Mouse (Mus musculus) brain, embryonic 18.5 days (tissue): ENCODE results near the gene Ssna1.
A peak's percentile ranks its signal among the peaks of the same experiment; 100 is the strongest.

Source experiments
- DNase-seq: peaks from one replicate; pipeline ENCODE4 v3.0.0-alpha.2; 2012; ENCODE audit warnings: low read depth, low spot score

Ssna1 gene

DNA sequence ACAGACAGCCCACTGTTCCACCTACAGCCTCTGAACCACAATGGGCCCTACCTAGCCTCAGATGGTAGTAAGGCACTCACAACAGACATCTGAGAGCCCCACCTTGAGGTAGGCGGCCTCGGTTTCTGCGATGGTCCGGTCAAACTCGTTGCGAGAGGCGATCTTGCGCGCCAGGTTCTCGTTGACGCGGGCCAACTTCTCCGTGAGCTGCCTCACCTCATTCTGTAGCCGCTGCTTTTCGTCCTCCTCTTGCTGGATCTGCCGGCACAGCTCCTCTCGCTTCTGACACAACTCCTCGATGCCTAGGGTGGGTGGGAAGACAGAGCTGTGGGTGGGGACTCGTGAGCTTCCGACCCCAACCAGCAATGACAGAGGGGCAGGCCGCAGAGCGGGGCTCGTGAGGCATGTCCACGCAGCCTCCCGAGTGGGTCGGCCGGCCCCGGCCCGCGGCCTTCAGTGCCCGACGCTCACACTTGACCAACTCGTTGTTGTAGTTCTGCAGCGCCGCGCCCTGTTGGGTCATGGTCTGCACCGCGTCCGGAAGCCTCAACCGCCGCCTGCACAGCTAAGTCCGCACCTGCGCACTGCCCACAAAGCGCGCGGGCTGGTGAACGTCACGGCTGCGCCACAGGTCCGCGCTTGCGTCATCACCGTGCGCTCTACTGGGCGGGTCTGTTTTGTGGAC, at the start of gene Ssna1, which contains the start of gene Anapc2:
TSS of gene Ssna1 (minus strand) at position 612 of the 685 bp plus-strand sequence.
TSS of gene Anapc2 (plus strand) at position 652 of the 685 bp plus-strand sequence.
- DNase-seq, result peak; percentile 90

DNA sequence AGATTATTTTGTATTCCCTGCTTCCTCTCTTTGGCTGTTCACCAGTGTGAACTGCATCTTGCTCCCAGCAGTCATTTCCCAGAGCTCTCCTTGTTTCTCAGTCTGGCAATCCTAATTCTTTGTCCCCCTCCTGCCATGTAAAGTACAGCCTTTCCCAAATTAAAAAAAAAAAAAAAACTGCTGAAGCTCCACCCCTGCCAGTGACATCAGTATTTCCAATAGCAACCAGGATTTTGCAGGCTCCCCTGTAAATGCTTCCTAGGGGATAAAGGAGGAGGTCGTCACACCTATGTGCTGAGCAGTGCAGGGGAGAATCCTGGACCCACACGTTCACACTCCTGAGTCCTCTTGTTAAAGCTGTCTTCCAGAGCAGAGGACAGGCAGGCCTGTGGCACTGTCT, 47.8 kb upstream of the Ssna1 start:
- DNase-seq, result no peak

DNA sequence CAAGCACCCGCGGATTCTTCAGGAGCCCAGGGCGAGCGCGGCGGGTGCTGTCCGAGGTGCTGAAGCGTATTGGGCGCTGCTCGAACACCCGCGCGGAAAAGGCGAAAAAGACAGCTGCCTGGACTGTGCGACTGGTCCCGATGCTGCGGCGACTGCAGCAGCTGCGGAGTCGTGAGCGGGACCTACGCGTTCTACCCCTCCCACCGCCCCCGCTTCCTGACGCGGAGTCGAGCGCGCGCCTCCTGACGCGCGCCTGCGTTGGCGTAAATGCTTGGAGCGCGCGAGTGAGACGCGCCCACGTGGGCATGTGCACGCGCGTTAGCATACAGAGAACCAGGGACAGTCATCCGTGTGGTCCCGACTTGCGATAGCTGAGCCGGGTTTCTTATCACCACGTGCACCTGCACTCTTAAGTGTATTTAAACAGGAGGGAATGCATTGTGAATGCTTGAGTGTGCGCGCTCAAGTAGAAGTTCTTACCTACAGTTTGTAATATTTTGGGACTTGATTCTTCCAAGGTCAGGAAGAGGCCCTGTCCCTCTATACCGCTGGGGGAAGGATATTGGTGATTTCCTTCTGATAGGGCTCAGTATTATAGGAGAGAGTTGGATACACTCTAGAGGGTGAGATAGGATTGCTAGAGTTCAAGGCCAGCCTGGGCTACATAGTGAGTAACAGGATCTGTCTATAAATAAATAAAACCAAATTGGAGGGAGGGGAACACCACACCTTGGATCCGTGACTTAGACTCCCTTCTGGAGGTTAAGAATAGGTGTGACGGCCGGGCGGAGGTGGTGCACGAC, 46.9 kb upstream of the Ssna1 start, which contains the start of gene Grin1:
TSS of gene Grin1 (minus strand) at position 217 of the 803 bp plus-strand sequence.
- peak; percentile 77 for DNase-seq

DNA sequence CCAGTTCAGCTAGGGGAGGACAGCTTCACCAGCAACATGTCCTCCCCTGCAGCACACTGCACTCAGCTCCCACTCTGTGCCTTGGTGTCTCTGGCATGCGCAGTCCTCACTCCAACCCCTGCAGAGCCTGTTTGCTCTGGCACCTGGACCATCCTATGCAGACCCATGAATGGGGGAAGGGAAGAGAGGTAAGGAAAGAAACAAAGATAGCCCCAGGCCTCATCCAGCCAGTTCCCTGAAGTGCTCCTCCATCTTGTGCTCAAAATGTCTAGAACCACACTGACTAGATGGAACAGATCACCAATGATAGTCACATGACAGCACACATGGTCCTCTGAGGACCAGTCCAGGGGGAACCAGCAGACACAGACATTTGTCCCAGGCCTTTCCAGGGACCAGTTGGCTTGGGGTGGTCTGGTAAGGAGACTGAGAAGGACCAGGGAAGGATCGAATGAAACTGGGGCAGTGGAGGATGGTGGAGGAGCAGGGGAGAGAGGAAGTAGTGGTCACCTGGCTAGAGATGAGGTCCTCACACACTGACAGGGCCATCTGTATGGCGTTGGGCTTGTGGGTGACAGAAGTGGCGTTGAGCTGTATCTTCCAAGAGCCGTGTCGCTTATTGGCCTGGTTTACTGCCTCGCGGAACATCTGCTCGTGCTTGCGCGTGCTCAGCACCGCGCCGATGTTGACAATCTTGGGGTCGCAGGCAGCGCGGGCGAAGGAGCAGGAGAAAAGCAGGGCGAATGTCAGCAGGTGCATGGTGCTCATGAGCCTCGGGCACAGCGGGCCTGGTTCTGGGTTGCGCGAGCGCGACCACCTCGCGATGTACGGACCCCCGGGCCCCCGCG, 46.1 kb upstream of the Ssna1 start:
- DNase-seq, result no peak

DNA sequence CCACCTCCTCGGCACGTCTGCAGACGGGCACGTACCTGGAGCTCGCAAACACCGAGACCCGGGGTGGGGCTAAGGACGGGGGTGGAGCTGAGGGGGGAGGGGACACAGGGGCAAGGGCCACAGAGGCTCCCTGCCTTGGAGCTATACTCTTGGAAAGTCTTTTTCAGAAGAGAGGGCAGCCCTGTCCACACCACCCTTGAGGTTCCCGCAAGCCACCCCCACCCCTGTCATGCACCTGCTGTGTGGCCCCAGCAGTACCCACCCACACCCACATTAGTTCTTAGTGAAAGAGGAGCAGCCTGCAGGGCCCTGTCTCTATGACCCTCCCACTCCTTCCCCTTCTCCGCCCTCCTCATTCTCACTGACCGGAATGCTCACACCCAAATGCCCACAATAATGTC, 39.3 kb upstream of the Ssna1 start:
- no peak for DNase-seq

DNA sequence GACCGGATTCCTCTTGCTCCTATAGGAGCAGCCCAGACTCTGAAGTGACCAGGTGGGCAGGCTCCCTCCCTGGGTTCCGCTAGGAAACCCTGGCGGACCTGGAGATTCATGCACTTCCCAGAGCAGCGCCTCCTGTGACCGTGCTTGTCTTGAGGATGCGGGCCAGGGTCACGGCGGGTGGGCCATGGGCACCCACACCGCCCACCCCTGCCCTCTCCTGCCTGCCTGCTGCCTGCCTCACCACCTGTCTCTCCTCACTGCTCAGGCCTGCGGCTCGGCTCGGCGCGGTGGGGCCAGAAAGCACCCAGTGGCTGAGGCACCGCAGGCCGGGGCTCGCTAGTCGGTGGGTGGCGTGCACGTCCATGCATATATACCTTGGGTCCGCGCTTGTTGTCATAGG, 38.7 kb upstream of the Ssna1 start:
- DNase-seq, result no peak

DNA sequence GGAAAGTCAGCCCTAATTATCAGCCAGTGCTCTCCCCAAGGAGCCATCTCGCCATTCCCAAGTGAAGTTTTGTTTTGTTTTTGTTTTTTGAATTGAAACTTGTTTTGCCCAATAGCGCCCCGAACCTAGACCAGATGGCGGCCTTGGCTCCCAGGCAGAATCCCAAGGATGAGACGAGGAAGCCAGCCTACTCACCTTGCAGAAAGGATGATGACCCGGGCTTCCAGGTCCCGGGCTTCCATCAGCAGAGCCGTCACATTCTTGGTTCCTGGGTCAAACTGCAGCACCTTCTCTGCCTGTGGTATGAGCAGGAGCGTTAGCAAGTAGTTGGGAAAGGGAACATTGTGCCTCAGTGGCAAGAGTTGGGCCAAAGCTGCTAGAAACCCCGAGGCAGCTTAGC, 37.9 kb upstream of the Ssna1 start:
- DNase-seq, result no peak

DNA sequence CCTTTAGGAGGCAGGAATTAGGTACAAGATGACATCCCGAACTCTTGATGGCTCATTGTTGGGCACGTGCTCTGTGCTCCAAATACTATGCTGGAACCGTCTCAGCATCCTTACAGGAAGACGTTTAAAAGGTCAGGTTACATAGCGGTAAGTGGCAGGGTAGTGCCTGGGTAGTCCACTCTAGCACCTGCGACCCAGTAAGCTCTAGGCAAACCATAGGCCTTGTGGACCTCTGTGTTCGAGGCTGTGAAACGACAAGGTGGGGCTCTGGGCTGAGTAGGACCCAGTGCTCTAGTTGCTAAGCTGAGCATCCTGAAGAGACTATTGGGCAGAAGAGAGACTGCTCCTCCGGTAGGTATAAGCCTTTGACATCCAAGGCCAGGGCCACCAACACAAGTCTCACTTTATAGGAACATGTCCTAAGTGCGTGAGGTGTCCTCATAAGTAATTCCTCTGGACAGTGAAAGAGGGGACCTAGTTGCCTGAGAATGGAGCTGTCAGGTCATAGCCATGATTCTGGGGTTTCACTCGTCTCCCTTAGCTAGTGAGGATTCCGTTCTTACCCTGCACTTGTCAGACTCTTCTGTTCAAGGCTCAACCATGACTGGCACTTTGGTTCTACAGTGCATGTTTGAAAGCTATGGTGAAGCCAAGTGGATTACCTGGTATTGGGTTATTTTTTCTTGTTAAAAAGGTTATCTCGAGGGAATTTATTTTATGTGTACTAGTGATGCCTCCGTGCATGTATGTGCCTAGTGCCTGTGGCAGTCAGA, 33.5 kb upstream of the Ssna1 start:
- no peak for DNase-seq

DNA sequence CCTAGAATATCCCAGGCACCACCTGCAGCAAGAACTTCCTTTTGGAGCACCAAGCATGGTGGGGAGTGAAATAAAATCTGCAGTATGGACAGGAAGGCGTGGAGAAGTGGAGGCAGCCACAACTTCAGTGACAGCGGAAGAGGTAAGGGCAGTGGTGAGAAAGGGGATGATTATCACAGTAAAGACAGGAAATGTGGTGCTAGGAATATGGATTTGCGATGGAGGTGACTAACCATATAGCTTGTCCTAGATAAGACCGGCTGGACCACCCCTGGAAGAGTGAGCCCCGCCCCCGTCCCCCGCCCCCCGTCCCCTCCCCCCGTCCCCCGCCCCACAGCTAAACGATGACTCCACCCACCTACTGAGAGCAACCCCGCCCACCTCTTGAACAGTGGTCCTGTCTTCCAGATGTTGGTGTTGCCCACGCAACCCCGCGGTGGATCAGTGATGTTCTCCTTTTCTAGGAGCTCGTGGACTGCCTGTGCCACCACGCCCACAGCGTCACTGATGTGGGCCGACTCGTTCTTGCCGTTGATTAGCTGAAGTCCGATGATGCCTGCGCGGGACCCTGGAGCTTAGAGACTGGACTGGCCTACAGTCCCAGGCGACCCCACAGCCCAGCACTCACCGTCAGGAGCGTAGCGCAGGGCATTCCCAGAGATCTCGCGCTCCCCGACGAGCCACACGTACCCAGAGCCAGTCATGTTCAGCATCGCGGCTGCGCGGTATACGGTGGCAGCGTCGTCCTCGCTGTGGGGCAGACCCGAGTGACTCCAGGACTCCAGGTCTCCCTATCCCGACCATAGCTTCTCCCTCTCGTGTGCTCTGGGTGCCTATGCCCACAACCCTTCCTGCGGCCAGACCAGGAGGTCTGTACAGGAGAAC, 32.7 kb upstream of the Ssna1 start:
- DNase-seq, result no peak

DNA sequence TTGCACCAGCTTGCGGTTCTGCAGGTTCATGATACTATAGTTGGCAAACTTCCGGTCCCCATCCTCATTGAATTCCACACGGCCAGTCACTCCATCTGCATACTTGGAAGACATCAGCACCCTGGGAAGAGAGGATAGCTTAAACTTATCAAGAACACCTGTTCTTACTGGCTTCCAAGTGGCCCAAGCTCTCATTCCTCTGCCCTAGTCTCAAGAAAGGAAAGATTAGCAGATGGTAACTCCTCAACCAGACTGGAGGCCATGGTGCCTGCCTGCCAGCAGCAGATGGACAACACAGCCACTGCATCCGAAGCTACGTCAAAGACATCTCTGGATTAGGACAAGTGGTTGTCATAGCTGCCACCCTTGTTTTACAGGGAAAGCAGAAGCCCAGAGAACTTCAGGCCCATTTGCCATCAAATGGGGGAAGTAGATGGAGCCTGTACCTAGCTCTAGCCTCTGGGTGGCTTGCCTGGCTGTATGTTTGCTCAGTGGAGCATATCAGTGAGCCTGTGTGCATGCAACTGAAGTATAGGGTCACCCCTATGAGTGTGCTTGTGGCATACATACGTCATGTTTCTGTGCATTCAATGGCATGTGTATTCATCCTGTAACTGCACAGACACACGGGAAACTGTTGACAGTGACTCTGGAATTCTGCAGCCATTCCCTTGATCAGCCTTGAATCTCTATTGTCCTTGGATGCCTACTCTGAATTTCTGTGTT, 31.9 kb upstream of the Ssna1 start:
- no peak for DNase-seq

DNA sequence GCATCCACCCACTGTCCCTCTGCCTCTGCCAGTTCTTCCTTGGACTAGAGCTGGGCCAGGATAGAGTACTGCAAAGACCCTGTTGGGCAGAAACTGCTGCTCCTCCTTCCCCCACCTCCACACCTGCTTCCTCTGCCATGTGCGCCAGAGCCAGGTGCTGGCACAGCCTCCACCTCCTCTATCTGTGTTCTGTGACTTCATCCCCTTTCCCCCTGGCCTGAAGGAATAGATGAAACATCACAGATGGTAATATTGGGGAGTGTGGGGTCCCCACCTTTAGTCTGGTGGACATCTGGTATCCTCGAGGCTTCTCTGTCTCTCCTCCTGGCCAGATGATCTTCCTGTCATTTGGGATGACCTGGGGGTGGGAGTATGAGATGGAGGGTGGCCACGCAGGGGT, 31.2 kb upstream of the Ssna1 start:
- no peak for DNase-seq

DNA sequence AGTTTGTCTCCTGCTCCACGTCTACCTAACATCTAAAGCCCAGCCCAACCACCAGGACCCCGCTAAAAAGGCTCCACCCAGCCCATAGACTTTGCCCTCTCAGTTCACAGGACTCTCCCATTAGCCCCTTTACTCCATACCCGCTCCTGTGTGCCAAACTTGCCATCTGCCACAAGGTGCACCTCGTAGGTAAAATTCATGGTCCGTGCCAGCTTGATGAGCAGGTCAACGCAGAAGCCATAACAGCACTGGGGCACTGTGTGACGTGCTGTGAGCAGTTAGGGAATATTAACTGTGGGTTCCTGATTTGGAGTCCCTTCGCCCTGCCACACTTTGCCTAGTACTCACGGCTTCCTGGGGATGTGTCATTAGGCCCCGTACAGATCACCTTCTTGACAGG, 25.8 kb upstream of the Ssna1 start:
- DNase-seq, result no peak

DNA sequence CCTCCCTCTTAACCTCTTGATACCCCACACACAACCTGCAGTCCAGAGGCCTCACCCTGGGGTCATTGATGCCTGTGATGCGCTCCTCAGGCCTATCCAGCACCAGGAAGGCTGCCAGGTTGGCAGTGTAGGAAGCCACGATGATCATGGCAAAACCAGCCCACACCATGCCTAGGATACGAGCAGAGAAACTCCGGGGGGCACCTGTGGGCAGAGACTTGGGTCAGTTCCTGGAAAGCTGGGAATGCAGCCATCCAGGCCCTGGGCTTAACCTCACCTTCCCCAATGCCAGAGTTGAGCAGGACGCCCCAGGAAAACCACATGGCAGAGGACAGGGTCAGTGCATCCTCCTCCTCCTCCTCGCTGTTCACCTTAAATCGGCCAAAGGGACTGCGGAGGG, 24.9 kb upstream of the Ssna1 start:
- DNase-seq, result no peak

DNA sequence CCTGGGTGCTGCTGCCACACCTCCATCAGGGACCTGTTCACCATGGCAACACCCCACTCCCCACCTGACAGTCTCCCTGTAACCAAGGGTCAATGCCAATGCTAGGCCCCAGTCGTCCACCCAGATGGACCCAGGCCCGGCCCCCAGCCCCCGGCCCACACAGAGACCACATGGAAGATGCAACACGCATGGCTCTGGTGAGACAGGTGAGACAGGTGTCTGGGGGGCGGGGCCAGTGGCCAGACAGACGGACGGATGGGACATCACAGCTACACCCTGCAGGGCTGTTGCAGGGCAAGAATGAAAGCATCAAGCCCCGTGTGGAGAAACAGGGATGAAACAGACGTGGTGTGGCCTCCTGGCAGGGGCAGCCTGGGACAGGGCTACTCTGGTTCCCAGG, 21.5 kb upstream of the Ssna1 start:
- no peak for DNase-seq

DNA sequence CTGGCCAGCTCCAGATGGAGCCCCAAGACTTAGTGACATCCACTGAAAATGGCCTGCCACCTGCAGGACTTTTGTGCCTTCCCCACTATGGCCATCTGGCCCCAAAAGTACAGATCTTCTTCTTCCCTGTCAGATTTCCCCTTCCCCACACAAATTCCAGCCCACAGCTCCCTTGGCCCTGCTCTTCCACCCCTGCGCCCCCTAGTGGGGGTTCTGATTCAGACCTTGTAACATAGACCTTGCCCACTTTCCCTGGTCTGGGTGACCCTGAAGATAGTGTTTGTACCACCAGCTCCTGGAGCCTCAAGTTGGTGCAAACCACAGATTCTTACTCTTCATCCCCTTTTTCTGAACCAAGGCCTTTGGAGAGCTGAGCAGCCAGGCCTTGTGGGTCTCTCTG, 20.6 kb upstream of the Ssna1 start:
- no peak for DNase-seq

DNA sequence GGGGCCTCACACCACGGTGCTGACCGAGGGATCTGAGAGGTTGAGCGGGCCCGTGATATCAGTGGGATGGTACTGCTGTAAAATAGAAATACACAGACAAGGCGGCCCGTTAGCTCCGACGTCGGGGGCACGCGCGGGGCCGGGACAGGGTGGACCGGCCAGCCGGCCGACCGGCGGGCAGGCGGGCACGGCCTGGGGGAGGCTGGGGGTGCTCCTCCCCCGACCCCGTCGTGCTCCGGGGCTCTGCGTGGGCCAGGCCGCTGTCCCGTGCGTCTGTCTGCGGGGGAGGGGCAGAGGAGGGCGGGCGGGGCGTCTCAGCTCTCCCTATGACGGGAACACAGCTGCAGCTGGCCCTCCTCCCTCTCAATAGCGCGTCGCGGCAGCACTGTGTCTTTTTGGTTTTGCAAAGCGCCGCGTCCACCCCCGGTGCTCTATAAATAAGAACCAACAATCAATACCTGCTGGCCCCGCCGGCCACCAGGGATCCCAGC, 19.9 kb upstream of the Ssna1 start:
- DNase-seq, result no peak

DNA sequence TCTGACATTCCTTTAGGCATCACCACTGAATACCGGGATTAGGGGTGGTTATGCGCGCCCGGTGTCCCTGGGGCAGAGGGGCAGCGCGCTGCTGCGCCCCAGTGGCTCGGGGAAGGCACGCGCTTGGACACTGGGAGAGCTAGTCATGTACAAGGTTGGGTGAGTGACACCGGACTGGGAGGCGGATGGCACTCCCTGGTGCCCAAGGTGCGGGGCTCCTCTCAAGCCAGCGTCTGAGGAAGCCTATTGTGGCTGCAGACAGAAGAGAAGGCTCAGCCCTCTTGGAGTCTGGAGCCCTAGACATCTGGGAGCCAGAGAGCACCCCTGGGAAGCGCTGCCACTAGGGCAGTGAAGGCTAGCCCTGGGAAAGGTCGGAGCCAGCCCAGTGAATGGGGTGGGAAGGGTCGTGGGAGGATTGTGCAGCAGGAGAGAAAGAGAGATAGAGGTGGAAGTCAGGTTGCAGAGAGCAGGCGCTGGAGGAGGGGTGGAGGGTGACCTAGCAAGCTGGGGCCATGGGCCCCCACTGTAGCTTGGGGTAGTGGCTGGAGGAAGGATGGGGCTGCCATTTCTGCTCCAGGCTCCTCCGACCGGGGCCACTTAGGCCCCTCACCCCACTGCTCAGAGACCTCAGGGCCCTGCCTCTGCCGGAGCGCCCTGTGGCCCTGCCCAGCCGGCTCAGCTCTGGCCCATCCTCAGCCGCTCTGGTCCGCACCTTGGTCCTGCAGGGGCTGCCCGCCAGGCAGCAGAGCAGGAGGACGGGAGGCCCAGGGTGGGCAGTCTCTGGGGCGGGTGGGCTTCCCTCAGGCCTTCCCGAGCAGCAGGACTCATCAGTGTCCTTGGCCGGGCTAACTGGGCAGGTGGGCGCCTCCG, 19.2 kb upstream of the Ssna1 start:
- DNase-seq, result no peak

DNA sequence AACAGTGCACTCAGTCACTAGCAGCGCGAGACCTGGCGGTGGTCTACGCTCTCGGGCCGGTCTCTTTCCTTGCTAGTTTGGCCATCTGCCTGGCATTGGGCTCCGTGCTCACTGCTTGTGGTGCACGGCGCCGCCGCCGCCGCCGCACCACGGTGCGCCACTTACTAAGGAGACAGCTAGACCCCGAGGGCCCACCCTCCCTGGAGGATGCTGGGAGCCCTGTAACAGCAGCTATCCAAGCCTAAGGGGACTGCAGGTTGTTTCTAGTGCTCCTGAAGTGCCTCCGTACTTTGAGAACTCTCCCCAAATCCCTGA, 18.5 kb upstream of the Ssna1 start:
- no peak for DNase-seq
